Mouse (Mus musculus): Measurements from ENCODE around the gene Rmdn2.

Gene Rmdn2

DNA sequence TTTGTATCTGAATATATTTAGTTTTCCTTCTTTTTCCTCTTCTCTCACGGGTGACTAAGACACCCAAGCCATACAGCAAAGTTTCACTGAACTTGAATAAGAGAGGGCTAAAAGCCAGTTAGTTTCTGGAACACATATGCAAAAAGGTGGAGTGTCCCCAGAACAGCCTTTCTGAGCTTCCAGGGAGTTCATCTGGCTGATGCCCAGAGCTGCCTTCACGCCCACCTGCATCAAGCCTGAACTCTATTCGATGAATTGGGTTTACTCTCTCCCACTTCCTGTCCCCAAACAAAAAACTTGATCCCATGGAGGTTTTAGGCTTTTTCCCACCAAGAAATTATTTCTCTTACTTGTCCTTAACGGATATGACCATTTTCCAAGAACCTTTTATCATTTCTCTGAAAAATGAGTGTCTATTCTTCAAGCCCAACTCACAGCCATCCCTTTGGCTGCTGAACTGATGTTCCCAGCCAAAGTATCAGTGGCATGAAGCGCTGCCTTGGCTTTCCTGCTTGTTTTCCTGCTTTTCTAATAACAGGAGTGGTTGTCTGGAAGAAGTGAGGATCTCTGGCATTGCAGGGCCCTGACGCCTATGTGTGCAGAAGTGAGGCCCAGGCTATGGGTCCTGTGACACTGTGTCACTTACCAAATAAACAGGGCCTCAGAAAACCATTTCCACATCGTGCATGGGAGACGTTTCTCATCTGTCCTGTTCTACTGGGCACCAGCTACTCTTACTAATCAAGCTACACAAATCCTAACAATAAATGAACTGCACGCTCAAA is 94.2 kb downstream of the Rmdn2 start:
- DNase-seq (ENCODE audit: low spot score in 2 of 2): no peak

DNA sequence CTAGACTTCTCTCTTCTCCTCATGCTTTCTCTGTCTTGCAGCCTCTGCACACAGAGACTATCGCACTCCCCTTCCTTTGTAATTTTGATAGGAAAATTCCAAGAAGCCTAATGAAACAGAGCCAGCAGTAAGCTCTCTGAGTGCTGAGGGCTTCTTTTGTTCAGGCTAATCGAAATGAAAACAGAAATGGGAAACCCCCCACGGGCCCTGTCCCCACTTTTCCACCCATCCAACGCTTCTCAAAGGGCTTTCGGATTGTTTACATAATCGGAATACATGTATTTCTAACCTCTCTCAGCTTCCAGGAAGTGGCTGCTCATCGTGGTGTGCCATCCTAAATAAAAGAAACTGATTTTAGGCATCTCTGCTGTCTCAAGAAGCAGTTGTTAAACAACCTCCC is 96.5 kb downstream of the Rmdn2 start:
- no peak for DNase-seq (ENCODE audit: low spot score in 2 of 2)

- no peak for DNase-seq (ENCODE audit: low spot score in 2 of 2)
Observed at GRCm38 (mm10) chr17:79709718-79710117, 98.1 kb downstream of the Rmdn2 start.

DNA sequence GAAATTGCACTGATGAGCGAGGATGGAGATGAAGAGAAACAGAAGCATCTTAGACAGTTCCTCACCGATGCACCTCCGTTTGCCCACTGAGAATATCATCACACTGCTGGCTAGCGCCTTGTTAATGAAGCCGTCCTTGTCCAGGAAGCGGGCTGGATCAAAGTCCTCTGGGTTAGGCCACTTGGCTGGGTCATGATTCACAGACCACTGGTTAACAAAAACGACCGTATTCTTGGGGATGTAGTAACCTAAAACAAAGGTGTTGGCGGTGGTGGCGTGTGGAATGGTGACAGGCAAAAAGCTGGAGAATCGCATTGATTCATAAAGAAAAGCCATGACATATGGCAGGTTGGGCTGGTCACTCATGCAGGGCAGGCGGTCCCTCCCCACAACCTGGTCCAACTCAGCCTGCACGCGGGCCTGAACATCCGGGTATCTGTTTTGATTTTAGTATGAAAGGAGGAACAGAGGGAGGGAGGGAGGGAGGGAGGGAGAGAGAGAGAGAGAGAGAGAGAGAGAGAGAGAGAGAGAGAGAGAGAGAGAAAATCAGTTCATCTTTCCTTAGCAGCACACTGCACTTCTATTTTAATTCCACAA is 98.7 kb downstream of the Rmdn2 start:
- DNase-seq (ENCODE audit: low spot score in 2 of 2): no peak

DNA sequence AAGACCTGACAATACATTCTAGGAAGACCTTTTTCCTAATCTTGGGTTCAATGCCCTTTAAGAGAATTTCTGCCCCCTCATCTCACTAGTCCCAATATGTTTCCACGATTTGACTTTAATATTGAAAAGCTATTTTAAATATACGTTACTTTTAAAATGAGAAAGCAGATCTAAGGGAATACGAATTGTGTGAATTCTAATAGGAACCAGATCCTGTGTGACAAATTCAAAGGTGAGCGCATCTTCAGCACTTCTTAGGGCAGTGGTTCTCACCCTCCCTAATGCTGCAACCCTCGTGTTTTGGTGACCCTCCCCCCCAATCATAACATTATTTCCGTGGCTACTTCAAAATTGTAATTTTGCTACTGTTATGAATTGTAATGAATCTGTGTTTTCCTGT is 100.3 kb downstream of the Rmdn2 start:
- DNase-seq (ENCODE audit: low spot score in 2 of 2): no peak

DNA sequence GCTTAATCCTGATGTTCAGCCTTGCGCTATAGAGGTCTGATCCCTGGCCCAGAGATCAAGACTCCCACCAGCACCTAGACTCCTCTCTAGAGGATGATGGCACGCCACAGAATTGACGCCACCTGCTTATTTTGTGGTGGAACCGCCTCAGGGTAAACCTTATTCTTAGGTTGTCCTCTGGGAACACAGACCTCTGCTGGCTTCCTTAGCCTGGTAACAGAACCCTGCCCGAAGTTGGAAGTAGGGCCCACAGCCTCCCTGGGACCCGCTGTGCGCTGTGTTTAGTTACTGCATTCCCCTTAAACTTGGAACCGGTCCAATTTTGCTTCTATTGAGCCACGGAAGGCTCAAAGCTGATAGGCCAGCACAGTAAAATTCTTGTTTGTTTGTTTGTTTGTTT is 100.9 kb downstream of the Rmdn2 start:
- no peak for DNase-seq (ENCODE audit: low spot score in 2 of 2)

DNA sequence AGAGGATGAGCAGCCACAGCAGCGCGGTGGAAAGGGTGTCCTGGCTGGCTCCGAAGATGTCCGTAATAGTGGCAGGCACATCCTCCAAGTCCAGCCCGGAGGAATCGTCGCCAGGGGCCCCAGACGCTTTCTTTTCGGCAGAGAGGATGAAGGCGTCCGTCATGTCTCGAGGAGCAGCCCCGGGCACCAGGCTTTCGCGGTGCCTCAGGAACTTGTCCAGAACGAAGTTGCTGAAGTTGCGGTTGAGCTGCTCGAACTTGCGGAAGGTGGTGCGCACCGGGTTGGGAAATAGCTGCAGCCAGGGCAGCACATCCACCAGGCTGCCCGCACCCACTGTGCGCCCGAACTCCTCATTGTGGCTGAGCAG is 101.6 kb downstream of the Rmdn2 start:
- DNase-seq (ENCODE audit: low spot score in 2 of 2): no peak

- peak in 1 of 2 experiments; percentile 38 for DNase-seq (ENCODE audit: low spot score in 2 of 2)
Observed at GRCm38 (mm10) chr17:79713643-79714367, 102.1 kb downstream of the Rmdn2 start.

- DNase-seq (ENCODE audit: low spot score in 2 of 2): no peak
Observed at GRCm38 (mm10) chr17:79714368-79714895, 102.8 kb downstream of the Rmdn2 start.

GRCm38 (mm10) chr17:79714931-79715637 is 103.4 kb downstream of the Rmdn2 start, which contains the start of gene Cyp1b1:
TSS of gene Cyp1b1 (minus strand) at chr17:79715061.
- no peak for DNase-seq (ENCODE audit: low spot score in 2 of 2)

- DNase-seq (ENCODE audit: low spot score in 2 of 2): peak; percentile 89 to 91
Observed at GRCm38 (mm10) chr17:79715649-79716143, 104.0 kb downstream of the Rmdn2 start.

GRCm38 (mm10) chr17:79720681-79721080 is 109.0 kb downstream of the Rmdn2 start:
- DNase-seq (ENCODE audit: low spot score in 2 of 2): no peak

- DNase-seq (ENCODE audit: low spot score in 2 of 2): no peak
Observed at GRCm38 (mm10) chr17:79726613-79727012, 115.0 kb downstream of the Rmdn2 start.

GRCm38 (mm10) chr17:79728053-79728584 is 116.5 kb downstream of the Rmdn2 start:
- DNase-seq (ENCODE audit: low spot score in 2 of 2): no peak

DNA sequence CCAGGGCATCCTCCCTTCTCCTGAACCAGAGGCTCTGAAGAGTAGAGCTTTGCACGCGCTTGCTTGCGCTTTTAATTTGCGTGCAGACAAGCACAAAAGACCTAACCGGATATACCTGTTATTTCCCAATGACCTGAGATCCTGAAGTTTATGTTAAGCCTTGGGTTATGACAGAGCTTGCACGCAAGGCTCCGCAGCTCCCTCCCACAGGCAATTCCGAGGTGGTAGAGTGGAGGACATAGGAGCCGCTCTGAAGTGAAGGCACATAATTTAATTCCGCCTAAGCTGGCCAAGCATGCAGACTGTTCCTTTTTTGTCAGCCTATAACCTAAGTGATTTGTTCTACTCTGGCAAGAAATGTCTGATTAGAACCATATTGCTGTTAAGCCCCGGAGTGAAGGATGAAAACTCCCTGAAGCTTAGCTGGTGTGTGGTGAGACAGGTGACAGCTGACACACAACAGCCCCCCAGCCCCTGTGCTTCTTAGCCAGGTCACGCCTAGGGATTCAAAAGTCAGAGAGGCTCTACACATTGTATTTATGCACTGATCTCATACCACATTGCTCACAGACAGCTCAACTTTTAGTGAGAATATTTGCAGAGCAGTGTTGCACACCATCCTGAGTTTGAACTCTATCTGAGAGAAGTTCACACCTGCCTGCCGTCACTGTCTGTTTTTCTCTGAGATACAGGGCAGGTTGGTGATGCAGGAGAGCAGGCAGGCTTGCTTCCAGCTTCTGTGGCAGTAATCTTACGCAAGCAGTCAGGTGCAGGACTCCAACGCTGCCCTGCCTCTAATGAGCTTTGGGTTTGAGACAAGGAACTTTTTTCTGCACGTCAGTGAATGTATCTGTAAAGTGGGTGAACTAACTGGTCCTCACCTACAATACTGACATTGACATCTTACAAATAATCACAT is 117.2 kb downstream of the Rmdn2 start:
- DNase-seq (ENCODE audit: low spot score in 2 of 2): no peak

DNA sequence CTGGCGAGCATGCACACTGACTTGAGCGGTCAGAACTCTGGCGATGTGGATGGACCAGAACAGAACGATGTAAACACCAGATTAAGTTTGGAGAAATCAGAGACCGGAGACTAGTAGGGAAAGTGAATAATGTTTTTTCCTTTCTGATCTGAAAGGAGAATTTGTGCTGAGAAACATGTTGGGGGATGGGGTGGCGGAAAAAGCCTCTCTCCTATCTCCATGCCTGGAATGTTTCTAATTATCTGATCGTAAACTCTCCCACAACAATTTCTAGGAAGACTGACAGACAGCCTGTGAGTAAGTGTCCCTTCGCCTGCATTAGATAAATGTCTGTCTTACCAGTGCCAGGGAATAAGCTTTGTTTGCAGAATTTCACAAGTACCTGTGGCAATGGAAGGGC is 119.3 kb downstream of the Rmdn2 start:
- no peak for DNase-seq (ENCODE audit: low spot score in 2 of 2)

DNA sequence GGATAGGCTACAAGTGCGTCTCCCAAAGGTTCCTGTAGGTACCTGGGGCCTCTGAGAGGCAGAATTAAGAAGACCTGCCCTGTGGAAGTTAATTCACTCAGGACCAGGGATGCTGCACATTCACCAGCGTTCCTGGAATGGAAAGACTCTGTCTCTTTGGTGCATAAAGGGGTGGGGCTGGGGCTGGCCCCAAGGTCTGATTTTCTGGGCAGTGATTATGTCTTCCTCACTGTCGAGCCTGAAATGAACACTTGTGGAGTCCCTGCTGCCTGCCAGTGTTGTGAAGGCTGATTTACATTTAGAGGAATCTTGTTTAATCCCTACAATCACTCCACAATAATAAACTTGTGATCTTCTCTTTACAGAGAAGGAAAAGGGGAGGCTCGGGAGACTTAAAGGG is 121.4 kb downstream of the Rmdn2 start:
- no peak for DNase-seq (ENCODE audit: low spot score in 2 of 2)

GRCm38 (mm10) chr17:79737598-79737997 is 125.9 kb downstream of the Rmdn2 start:
- DNase-seq (ENCODE audit: low spot score in 2 of 2): no peak

GRCm38 (mm10) chr17:79738847-79739498 is 127.3 kb downstream of the Rmdn2 start:
- DNase-seq (ENCODE audit: low spot score in 2 of 2): no peak

- no peak for DNase-seq (ENCODE audit: low spot score in 2 of 2)
Observed at GRCm38 (mm10) chr17:79742635-79743034, 131.0 kb downstream of the Rmdn2 start.

All from right cerebral cortex, postnatal 10 days (tissue).